Mouse (Mus musculus): Measurements from ENCODE around the gene Dact2.

Dact2 gene

DNA sequence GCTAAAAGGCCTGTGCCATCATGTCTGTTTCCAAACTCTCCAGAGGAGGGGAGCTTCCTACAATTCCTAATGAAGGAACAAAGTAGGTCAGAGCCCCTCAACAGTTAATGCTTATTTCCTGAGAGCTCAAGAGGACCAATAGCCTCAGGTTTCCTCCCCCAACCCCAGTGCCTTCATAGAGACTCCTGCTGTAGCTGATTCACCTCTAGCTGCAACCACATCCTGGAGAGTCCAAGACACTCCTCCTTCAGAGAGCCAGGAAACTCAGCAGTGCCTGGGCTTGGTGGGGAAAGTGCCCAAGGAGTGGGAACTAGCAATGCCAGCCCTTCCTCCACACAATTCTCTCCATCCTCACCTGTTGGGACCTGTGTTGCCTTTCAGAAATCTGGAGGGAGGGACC lies 31.4 kb downstream of the Dact2 start:
- no peak for DNase-seq

DNA sequence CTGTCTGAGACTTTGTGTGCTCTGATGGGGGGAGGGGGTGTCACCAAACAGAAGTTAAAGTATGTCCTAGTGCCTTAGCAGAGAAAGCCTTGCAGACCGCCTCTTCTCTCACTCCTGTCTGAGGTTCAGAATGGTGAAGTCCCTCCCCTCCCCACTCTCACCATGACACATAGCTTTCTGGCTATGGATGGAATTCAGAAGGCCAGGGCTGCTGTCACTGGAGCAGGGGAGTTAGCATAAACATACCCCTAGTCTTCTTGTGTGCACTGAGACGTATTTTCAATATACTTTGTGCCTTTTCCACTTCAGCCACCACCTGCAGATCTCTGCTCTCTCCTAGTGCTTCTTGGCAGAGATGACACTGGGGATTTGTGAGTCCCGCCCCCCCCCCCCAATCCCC lies 31.9 kb downstream of the Dact2 start:
- no peak for DNase-seq

DNA sequence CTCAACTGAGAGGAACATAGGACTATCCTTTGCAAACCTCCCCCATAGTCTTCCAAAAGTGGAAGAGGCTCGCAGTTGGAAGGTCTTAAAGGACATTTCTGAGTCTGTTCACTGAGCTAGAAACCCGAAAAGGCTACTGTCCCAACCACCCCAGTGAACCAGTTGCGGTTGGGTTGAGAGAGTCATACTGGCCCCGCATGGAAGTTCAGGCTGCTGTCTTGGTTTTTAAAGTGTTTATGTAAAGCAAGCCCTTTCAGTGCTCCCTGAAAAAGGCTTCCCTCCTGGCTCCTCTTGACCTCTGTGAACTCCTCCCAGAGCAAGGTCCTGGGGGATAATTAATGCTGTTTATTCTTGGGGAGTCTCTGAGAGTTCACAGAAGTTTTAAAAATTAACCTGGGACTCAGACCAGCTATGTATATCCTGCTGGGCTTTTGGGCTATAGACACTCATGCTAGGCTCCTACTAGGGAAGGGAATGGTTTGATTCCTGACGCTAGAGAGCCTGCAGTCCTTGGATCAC lies 33.1 kb downstream of the Dact2 start:
- no peak for DNase-seq

DNA sequence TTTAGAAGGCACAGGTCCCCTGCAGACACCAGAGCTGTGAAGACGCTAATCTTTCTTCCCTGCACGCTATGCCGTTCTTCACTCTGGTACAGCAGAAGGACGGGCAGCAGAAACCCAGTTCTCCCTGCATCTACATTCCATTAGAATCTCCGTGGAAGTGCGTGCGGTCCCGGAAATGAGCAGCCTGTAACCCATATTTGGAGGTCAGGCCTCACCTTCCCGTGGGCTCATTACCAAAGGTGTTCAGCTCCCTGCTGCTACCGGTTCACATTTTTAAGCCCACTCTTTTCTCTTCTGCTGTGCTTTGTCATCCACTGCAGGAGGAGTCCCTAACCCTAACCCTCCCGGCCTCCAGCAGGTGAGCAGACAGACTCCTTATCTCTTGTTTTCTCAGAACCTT lies 34.7 kb downstream of the Dact2 start:
- no peak for DNase-seq

DNA sequence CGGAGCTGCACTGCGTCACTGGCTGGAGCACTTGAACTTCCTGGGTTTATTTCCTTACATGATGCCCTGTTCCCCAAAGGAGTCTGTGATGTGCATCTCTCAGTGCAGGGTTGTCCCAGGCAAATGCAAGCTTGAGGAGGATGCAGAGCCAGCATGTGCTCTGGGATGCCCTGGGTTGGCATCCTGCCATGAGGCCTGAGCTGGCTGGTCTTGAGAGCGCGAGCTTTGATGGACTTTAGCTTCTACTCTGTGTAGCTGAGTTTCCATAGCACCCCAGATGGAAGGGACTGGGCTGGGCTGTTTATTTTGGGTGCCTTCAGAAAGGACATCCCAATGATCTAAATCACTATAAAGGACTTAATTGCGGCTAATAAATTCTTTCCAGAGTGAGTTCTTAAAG lies 36.5 kb downstream of the Dact2 start:
- DNase-seq, result no peak

DNA sequence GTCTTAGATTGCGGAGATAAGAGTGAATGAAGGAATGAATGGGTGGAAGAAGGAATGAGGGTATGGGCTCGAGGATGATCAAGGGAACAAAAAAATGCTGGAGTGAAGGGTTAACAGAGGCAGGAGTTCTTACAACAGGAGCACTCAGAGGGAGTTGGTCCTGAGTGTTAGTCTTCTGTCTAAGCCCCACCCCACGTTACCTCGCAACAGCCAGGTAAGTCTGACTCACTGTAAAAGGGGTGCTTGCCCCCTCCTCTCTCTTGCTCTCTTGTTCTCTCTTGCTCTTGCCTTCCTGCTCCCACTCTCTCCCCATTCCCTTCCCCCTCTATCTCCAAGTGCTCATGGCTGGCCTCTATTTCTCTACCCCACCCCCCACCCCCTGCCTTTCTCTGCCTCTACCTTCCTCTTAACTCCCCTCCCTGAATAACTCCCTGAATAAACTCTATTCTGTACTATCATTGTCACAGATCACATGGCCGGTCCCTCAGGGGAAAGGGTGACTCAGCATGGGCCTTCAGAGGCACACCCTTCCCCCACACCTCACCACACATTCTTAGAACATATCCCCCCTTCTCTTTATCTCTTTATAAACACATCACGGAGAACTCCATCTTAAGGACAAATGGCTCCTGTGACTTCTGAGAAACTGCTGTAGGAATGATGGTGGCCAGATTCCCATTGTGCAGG lies 37.2 kb downstream of the Dact2 start:
- DNase-seq, result peak; percentile 25

DNA sequence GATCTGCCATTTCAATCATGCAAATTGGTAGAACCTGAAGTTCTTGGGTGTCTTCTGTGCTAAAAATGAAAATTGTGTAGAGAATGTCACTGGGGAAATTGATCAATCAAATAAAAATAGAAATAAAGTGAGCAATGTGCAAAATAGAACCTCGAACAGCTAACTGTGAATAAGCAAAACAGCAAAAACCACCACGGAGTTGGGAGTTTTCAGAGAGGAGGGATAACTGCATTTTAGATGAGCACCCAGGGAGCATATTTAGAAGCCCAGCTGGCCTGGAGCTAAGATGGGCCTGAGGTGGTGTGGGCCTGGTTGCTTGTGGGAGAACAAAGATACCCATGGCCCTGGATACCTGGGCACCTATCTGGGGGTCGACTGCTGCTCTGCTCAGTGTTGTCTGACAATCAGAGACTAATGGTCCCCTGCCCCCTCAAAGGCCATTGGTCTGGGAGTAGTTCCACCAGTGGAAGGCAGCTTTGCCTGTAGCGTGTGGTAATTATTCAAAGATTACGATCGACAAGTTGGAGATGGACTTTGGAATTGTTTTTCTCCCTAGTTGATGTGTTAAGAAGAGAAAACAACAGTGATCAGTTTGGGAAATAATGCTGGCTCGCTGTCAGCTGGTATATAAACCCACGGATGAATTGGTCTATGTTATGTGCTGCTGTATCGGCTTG lies 38.0 kb downstream of the Dact2 start:
- DNase-seq, result no peak

DNA sequence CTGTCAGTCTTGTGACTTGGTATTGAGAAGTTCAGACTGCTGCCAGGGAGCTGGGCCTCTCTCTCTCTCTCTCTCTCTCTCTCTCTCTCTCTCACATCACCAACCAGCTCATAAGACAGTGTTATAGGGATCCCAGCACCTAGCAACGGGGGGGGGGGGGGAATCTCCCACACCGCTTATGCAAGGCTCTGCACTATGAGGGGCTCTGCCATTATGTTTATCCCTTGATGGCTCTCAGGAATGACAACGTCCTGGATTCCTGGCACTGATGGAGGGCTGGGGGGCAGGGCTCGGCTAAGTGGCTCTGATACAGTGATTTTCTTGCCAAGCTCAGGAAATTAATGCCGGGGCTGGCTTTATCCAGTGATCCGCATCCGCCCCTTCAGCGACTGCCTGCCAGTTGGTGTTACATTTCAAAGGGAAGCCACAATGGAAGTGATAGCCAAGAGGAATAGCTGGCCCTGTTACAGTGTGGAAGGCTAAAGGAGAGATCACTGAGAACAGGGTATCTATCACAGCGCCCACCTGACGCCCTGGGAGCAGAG lies 38.7 kb downstream of the Dact2 start:
- DNase-seq, result no peak

DNA sequence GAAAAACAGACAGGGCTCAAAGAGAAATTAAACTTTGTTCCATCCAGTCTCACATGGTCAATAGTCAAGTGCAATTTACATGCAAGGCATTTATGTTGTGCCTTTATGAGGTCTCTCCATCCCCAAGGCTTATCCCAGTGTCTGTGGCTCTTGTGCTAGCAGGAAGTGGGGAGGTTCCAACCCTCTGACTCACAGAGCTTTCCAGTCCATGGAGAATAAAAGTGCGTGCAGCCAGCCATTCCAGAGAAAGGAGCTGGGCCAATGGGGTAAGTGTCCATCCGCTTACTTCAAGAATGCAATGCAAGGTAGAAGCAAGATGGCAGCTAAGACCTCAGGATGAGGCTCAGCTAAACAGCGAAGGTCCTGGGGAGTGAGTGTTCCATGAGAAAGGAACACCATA lies 43.3 kb downstream of the Dact2 start:
- DNase-seq, result no peak

DNA sequence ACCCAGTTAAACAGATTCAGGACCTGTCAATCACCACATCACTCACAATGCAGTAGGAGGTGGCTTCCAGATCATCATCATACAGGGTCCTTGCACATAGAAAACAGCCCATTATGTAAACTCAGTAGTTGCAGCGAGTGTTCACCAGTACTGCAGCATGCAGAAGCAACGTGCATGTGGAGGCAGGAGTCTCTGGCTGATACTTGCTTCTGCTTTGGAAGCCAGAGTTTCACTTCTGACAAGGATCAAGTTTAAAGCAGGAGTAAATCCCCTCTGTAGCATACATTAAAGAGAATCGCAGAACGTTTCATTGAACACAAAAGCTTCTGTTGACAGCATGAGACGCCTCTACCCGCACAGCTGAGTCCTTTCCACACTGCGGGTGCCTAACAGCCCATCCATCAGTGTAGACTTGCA lies 46.3 kb downstream of the Dact2 start:
- no peak for DNase-seq
